Mouse (Mus musculus) limb, embryonic 13.5 days (tissue): ENCODE measurements at regions not wholly inside any gene's neighbourhood (a gene's known extent, or its start where the extent isn't known, plus 50 kb on each side); places are given as distances from the start of the nearest gene placed in this dataset.

ENCODE experiments used
- ATAC-seq: fragments of 200-750 bp; cut with Nextera tagmentation; 2 replicates; pipeline ENCODE4 v1.8.0; 2017; ENCODE audit warnings: low read depth, moderate number of reproducible peaks, moderate TSS enrichment; ENCODE audit not compliant: low FRiP score
- H3K27ac ChIP-seq: fragments of 300-500 bp; sonication (generic); 2 replicates; pipeline ENCODE4 v1.5.1; 2015; ENCODE audit warnings: inconsistent platforms, mild to moderate bottlenecking, moderate library complexity
- H3K27me3 ChIP-seq: fragments of 300-500 bp; sonication (generic); 2 replicates; pipeline ENCODE4 v1.6.1; 2015; ENCODE audit warnings: mild to moderate bottlenecking, inconsistent platforms
- H3K36me3 ChIP-seq: fragments of 300-500 bp; sonication (generic); 2 replicates; pipeline ENCODE4 v1.6.1; 2015; ENCODE audit warnings: inconsistent platforms, mild to moderate bottlenecking, moderate library complexity
- H3K4me1 ChIP-seq: fragments of 300-500 bp; sonication (generic); 2 replicates; pipeline ENCODE4 v1.6.1; 2015; ENCODE audit warnings: inconsistent platforms
- H3K4me2 ChIP-seq: fragments of 300-500 bp; sonication (generic); replicated peaks from 2 replicates; pipeline ENCODE4 v1.6.1; 2015; ENCODE audit warnings: inconsistent platforms, mild to moderate bottlenecking, moderate library complexity
- H3K4me3 ChIP-seq: fragments of 300-500 bp; sonication (generic); 2 replicates; pipeline ENCODE4 v1.5.1; 2015; ENCODE audit warnings: moderate library complexity, mild to moderate bottlenecking, inconsistent platforms
- H3K9ac ChIP-seq: fragments of 300-500 bp; sonication (generic); 2 replicates; pipeline ENCODE4 v1.6.1; 2015; ENCODE audit warnings: mild to moderate bottlenecking, inconsistent platforms
- H3K9me3 ChIP-seq: fragments of 300-500 bp; sonication (generic); 2 replicates; pipeline ENCODE4 v1.6.1; 2016; ENCODE audit warnings: inconsistent platforms
- WGBS: fragments of 180-500 bp; shearing (Covaris S2); methylation state at CpG from one replicate; pipeline ENCODE4 v1.1.7; 2015; 5-methylcytosine and 5-hydroxymethylcytosine counted together

DNA sequence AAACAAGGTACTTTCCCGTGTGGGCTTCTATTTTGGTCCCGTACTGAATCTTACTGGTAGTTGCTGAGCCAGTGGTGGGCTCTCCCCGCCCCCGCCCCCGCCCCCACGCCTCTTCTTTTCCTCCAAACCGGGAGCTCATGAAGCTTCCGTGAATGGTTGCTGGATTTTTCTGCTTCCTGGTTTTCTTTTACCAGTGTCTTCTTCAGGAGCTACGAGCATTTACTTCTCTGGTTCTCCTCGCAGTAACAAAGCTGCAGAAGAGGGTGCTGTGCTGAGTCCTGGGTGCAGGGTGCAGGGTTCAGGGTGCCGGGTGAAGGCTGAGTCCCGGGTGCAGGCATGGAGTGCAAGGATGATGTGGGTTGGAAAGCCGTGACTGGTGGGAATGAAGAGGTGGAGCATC is 119.1 kb upstream of the Smad3 start:
- Histone ChIP-seq H3K27me3 (peaks cover 20% of the 10 kb centered on the region), H3K27ac (no peak overlapping the region), H3K36me3 (no peaks in the 10 kb centered on the region), H3K9me3 (no peaks in the 10 kb centered on the region), H3K4me1 (peaks cover 44% of the 10 kb centered on the region), H3K4me2 (peak overlapping the region; percentile 51), H3K9ac (no peak overlapping the region), H3K4me3 (peak overlapping the region; percentile 11)
- WGBS = 33% methylated on average over 13 of the region's 13 CpGs
- no peak for ATAC-seq

DNA sequence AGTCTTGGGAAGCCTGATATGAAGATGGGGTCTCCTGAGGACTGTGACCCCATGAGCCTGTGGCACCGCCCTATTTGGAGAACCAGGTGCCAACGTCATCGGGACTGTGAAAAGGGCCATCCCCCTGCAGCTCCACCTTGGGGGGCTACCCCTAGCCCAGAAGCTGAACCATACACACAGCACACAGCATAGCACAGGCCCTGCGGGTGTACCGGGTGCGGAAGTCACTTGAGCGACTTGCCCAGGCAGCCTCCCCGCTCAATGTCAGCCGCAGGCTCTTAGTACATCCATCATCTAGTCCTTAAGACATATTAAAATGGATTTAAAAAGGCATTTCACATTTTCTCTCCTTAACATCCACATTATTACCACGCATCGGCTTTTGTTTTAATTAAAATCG is 118.2 kb upstream of the Smad3 start:
- ATAC-seq = no peak
- Histone ChIP-seq H3K36me3 (no peaks in the 10 kb centered on the region), H3K4me1 (peaks cover 37% of the 10 kb centered on the region), H3K27me3 (peaks cover 15% of the 10 kb centered on the region), H3K9ac (no peak overlapping the region), H3K9me3 (no peaks in the 10 kb centered on the region), H3K4me2 (peak overlapping the region; percentile 51), H3K27ac (no peak overlapping the region), H3K4me3 (0 out of 2 replicates have a peak overlapping the region, but pooled peaks have one; percentile 11)
- WGBS = 66% methylated on average over 12 of the region's 12 CpGs

DNA sequence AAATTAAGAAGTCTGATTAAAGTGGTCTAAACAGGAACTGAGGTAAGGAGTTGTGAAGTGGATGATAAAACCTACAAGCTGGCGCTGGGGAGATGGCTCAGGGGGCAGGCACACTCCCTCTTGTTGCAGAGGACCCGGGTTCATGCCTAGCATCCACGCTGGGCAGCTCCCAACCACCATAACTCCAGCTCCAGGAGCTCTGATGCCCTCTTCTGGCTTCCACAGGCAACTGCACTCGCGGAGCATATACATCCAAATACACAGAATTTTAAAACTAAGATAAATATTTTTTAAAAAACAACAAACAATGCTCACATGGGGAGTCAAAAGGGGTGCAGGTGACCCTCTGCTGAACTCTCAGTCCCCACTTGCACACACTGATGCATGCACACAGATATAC is 117.4 kb upstream of the Smad3 start:
- ATAC-seq = no peak
- H3K4me3 ChIP-seq = no peak overlapping the region
- no peaks in the 10 kb centered on the region for H3K36me3 ChIP-seq
- H3K4me2 ChIP-seq = no peak overlapping the region
- peaks cover 2% of the 10 kb centered on the region; the same call in 1 of the 2 replicates for H3K9me3 ChIP-seq
- 92% methylated on average over 5 of the region's 5 CpGs for WGBS
- peaks cover 15% of the 10 kb centered on the region for H3K27me3 ChIP-seq
- no peak overlapping the region for H3K9ac ChIP-seq
- H3K27ac ChIP-seq = no peak overlapping the region
- H3K4me1 ChIP-seq = peaks cover 30% of the 10 kb centered on the region

DNA sequence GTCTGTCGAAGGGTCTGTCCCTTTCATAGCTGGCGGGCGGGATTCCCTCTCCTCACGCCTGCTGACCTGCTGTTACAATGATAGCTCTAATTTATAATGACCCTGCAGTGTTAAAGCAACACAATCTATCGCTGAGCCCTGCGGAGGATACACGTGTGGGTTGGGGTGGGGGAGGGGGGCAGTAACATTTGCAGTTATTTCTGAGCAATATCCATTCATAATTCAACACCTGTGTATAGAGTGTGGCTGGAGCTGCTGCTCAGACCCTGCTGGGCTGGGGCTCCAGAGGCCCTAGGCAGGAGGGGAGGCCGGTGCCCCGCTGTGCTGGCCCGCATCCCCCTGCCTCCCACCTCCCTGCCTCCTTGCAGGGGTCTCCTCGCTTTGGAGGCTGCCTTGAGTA is 106.6 kb upstream of the Smad3 start:
- Histone ChIP-seq H3K9ac (no peak overlapping the region), H3K4me1 (peaks cover 3% of the 10 kb centered on the region; the same call in 1 of the 2 replicates), H3K27ac (no peak overlapping the region), H3K27me3 (no peaks in the 10 kb centered on the region), H3K9me3 (peaks cover 8% of the 10 kb centered on the region; the same call in 1 of the 2 replicates), H3K4me2 (no peak overlapping the region), H3K36me3 (no peaks in the 10 kb centered on the region), H3K4me3 (no peak overlapping the region)
- no peak for ATAC-seq
- WGBS = 44% methylated on average over 11 of the region's 11 CpGs

DNA sequence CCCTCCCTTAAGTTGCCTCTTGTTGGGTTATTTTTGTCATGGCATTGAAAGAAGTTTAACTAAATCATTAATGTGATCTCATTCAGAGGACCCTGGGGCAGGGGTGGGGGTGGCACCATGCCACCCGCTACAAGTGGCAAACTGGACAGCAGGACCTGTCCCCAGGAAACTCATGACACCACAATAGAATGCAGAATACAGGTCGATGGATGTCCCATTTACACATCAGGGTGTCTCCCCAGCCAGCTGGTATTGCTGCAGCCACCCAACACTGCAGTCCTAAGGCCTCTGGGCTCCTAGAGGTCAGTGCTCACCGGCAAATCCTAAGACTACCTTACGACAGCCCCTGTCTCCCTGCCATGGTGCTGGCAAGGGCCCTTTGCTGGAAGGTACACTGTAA is 105.5 kb upstream of the Smad3 start:
- no peak overlapping the region for H3K4me2 ChIP-seq
- no peaks in the 10 kb centered on the region for H3K36me3 ChIP-seq
- H3K4me1 ChIP-seq = peaks cover 3% of the 10 kb centered on the region; the same call in 1 of the 2 replicates
- peaks cover 7% of the 10 kb centered on the region; the same call in 1 of the 2 replicates for H3K9me3 ChIP-seq
- H3K4me3 ChIP-seq = no peak overlapping the region
- H3K9ac ChIP-seq = no peak overlapping the region
- no peaks in the 10 kb centered on the region for H3K27me3 ChIP-seq
- no peak overlapping the region for H3K27ac ChIP-seq
- WGBS = 78% methylated on average over 4 of the region's 4 CpGs
- ATAC-seq = no peak

DNA sequence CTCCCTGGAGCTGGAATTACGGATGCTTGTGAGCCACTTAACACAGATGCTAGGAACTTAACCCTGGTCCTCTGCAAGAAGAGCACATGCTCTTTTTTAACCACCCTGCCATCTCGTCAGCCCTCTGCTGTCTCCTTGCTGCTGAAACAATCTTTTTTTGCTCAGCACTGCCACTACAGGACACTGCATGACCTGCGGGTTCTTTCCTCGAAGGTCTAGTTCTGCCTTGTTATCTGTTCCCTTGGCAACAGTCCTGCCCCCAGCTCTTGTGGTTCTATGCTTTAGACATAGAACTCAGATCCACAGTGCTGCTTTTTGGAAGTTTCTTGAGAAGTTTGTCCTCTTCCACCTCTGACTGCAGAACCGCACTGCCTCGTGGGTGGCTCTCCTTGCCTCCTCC is 104.6 kb upstream of the Smad3 start:
- peaks cover 3% of the 10 kb centered on the region; the same call in 1 of the 2 replicates for H3K4me1 ChIP-seq
- no peak for ATAC-seq
- 38% methylated on average over 6 of the region's 6 CpGs for whole genome bisulfite sequencing
- no peak overlapping the region for H3K4me3 ChIP-seq
- no peaks in the 10 kb centered on the region for H3K36me3 ChIP-seq
- no peak overlapping the region for H3K9ac ChIP-seq
- H3K9me3 ChIP-seq = peaks cover 7% of the 10 kb centered on the region; the same call in 1 of the 2 replicates
- H3K4me2 ChIP-seq = no peak overlapping the region
- no peak overlapping the region for H3K27ac ChIP-seq
- H3K27me3 ChIP-seq = no peaks in the 10 kb centered on the region

DNA sequence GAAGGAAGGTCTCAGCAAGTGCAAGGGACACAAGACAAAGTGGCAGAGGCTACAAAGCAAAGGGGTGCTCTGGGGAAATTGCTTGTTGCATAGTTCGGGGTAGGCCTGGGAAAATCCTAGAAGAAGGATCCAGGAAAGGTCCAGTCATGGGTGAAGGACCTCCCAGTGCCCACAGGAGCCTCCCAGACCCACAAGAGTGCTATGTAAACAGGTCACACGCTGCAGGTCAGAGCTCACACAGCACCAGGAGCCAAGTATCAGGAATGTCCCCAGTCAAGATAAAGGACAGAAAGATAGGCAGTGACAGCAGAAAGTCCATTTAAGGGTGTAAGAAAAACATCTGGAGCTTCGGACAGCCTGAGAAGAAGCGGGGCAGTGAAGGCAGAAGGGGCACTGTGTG is 103.6 kb upstream of the Smad3 start:
- H3K9ac ChIP-seq = no peak overlapping the region; the same call in 1 of the 2 replicates
- no peaks in the 10 kb centered on the region for H3K27me3 ChIP-seq
- H3K36me3 ChIP-seq = no peaks in the 10 kb centered on the region
- no peak overlapping the region for H3K4me3 ChIP-seq
- 90% methylated on average over 4 of the region's 4 CpGs for WGBS
- peaks cover 7% of the 10 kb centered on the region; the same call in 1 of the 2 replicates for H3K9me3 ChIP-seq
- H3K4me1 ChIP-seq = peaks cover 11% of the 10 kb centered on the region
- no peak overlapping the region for H3K4me2 ChIP-seq
- H3K27ac ChIP-seq = no peak overlapping the region
- ATAC-seq = no peak

DNA sequence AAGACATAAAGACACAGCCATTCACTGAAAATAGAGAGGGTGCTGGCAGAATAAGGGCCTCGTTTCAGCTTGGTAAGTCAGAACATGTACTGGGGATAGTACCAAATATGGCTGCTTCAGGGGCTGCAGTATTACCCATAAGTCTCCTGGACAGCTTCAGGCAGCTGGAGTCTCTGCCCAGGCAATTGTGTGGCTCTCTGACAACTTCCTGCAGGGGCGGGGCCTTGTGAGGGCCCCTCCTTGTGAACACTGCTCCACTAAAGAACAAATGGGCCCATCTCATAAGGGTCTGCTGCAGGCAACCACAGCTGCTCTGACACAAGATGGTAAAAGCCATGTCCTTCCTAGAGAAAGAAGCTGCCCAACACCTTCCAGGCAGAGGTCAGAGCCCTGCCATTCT is 102.4 kb upstream of the Smad3 start:
- Histone ChIP-seq H3K9me3 (no peaks in the 10 kb centered on the region), H3K4me1 (peaks cover 14% of the 10 kb centered on the region), H3K4me3 (no peak overlapping the region), H3K9ac (no peak overlapping the region), H3K4me2 (no peak overlapping the region), H3K36me3 (no peaks in the 10 kb centered on the region), H3K27ac (no peak overlapping the region), H3K27me3 (no peaks in the 10 kb centered on the region)
- WGBS = 75% methylated on average over 2 of the region's 2 CpGs
- no peak for ATAC-seq

DNA sequence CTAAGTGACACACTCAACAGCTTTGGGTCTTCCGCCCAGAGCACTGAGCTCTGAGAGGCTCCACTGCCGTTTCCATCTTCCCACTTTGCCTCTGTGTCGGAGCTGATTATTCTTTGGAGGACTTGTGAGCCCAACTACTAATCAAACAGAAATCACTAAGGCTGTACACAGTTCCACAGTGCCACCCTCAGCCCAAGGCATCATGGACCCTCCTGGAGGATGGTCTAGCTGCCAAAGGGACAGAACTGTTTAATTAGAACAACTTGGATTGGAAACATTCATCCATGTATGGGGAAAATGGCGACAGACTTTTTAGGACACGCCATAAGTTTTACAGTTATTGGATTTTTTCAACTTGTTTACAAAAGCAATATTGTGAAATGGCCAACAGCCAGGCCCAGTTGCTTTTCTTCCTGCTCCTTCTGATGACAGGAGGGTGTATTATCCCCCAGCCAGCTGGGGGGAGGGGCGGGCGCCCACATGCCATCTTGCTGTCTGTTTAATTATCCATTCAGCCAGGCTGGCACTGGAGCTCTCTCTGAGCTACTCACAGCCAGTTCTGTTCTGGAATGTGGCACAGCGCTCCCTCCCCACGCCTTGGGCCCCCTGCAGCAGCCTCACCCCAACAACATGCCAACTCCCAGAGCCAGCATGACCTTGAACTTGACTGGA is 98.4 kb upstream of the Smad3 start:
- ATAC-seq = no peak
- no peaks in the 10 kb centered on the region for H3K9me3 ChIP-seq
- H3K4me1 ChIP-seq = peaks cover 10% of the 10 kb centered on the region
- 0 out of 2 replicates have a peak, but pooled peaks cover 2% of the 10 kb centered on the region for H3K27me3 ChIP-seq
- H3K4me3 ChIP-seq = no peak overlapping the region
- H3K27ac ChIP-seq = no peak overlapping the region
- H3K4me2 ChIP-seq = no peak overlapping the region
- H3K9ac ChIP-seq = no peak overlapping the region
- no peaks in the 10 kb centered on the region for H3K36me3 ChIP-seq
- 67% methylated on average over 9 of the region's 9 CpGs for WGBS

DNA sequence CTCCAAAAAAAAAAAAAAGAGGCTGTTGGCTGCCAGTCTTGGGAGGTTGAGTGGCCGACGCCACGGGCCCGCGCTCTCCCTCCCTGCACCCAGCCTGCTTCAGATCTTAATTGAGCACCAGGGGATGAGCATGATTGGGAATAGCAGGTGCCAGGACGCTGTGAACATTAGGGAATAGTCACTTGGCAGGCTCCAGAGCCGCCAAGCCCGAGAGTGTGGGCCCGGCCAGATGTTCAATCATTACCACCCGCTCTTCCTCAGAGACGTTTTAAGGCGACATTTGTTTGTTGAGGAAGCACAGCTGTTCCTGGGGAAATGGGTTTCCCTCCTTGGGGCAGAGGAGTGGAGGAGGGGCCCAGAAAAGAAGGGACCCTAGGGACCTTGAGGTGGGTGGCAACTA is 94.0 kb upstream of the Smad3 start:
- Histone ChIP-seq H3K27ac (no peak overlapping the region), H3K4me2 (no peak overlapping the region), H3K9me3 (no peaks in the 10 kb centered on the region), H3K36me3 (no peaks in the 10 kb centered on the region), H3K9ac (no peak overlapping the region), H3K27me3 (0 out of 2 replicates have a peak, but pooled peaks cover 2% of the 10 kb centered on the region), H3K4me3 (no peak overlapping the region), H3K4me1 (peaks cover 6% of the 10 kb centered on the region)
- WGBS = 44% methylated on average over 12 of the region's 12 CpGs
- no peak for ATAC-seq

DNA sequence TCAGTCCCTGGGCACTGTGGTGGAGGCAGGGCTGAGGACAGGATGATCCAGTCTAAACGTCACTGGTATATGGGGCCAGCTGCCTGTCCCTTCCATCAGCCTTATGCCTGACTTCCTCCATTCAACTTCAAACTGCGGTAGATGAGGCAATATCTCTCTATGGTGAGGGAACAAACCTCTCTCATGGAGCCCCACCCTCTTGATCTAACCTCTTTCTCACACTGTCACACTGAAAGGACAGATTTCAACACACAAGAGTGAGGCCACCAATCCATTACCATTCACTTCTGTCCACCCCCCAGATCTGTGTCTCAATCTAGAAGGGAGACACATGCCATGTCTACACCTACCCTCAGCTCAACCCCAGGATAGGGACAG is 92.5 kb upstream of the Smad3 start:
- H3K4me2 ChIP-seq = no peak overlapping the region
- ATAC-seq = no peak
- H3K36me3 ChIP-seq = no peaks in the 10 kb centered on the region
- no peak overlapping the region for H3K27ac ChIP-seq
- H3K9me3 ChIP-seq = no peaks in the 10 kb centered on the region
- no peak overlapping the region for H3K9ac ChIP-seq
- 74% methylated on average over 2 of the region's 2 CpGs for WGBS
- H3K4me3 ChIP-seq = no peak overlapping the region
- H3K4me1 ChIP-seq = no peaks in the 10 kb centered on the region
- 0 out of 2 replicates have a peak, but pooled peaks cover 8% of the 10 kb centered on the region for H3K27me3 ChIP-seq

DNA sequence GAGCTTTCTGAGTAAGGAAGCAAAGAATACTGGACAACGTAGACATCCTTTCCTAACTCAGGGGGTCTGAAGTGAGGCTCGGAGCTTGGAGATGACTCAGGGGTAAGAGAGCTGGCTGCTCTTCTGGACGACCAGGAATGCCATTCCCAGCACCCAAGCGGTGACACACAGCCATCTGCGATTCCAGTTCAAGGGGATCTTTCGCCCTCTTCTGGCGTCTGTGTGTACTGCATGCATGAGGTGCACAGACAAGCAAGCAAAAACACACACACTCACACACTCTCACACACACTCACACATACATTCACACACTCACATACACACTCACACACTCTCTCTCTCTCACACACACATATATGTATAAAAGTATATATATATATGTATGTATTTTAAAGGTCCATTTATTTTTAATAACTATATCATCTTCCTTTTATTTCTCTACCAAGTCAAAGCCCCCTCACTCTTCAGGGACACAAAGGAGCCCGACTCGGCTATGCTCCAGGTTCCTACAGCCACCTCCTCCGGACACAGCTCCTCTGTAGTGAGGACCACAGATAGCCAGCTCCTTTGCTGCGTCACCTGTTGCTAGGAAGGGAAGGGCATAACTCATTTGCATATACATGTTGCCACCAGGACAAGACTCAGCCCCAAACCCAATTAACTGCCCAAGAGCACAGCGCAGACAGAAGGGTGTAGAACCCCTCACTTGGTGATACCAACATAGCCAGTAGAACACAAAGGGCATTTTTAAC is 91.9 kb upstream of the Smad3 start:
- ATAC-seq = no peak
- H3K4me3 ChIP-seq = no peak overlapping the region
- no peaks in the 10 kb centered on the region for H3K4me1 ChIP-seq
- H3K9ac ChIP-seq = no peak overlapping the region
- H3K9me3 ChIP-seq = no peaks in the 10 kb centered on the region
- H3K36me3 ChIP-seq = no peaks in the 10 kb centered on the region
- WGBS = 78% methylated on average over 12 of the region's 12 CpGs
- H3K27ac ChIP-seq = no peak overlapping the region
- peaks cover 14% of the 10 kb centered on the region; the same call in 1 of the 2 replicates for H3K27me3 ChIP-seq
- H3K4me2 ChIP-seq = no peak overlapping the region
